Mouse (Mus musculus): ENCODE measurements around the gene Asap3. TPM values are rescaled to one million over a fixed set of nuclear protein-coding genes. Genes with fewer than 3 reads are reported as not detected.

Asap3 gene
- 1 to 10 TPM; 3.1 to 3.2 TPM for total RNA-seq (2021)

DNA sequence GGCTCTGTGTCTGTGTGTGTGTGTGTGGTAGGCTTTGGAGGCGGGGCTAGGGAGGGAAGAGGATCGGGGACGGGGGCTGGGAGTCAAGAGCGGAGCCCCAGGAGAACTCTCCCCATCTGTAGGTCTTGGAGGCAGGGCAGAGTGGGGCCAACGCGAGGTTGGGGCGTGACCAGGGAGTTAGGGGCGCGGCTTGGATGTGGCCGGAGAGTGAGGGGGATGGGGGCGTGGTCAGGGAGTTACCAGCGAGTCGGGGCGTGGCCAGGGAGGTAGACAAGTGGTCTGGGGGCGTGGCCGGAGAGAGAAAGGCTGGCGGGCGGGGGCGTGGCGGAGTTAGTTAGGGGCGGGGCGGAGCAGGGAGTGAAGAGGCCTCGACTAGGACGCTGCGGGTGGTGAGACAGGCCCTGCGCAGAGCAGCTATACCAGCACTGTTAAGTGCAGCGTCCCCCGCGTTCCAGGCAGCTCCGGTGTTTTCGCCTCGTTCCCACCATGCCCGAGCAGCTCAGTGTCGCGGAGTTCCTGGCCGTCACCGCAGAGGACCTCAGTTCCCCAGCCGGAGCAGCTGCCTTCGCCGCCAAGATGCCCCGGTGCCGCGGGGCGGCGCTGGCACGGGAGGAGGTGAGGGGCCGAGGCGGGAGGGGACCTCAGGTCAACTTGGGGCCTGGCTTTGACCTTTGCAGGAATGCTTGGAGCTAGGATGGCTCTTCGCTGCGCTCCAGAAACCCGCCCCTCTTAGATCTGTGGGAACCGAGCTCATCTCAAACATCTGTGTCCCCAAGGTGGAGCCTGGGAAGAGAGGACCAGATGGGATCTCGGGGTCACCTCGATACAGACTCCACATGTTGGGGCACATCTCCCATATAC, at the start of gene Asap3:
Gene Asap3, plus strand, starts transcription at position 333 of the 861 bp plus-strand sequence.
- DNase-seq, result peak; percentile 82

GRCm38 (mm10) chr4:136158498-136158897, 47.7 kb upstream of the Asap3 start:
- DNase-seq, result no peak

- DNase-seq, result peak; percentile 72 to 77
Measured at GRCm38 (mm10) chr4:136159802-136160397, 46.3 kb upstream of the Asap3 start.

GRCm38 (mm10) chr4:136163448-136163847, 42.7 kb upstream of the Asap3 start:
- peak; percentile 82 to 84 for DNase-seq

DNA sequence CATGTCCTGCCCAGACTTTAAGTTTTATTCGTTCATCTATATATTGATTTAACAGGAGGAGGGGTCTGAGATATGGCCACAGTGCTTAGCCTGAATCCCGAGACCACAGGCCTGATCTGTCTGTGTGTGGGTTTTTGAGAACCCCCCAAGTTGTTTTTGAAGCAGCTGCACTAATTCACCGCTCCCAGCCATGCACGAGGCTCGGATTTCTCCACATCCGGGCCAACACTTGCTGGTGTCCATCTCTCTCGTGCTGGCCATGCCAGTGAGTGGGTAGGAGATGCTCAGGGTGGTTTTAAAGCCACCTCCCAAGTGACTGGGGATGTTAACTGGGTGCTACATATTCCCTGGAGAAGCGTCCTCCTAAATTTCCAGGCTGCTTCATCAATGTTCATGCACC, 41.2 kb upstream of the Asap3 start:
- DNase-seq, result no peak

- no peak for DNase-seq
Measured at GRCm38 (mm10) chr4:136167701-136168100, 38.5 kb upstream of the Asap3 start.

DNA sequence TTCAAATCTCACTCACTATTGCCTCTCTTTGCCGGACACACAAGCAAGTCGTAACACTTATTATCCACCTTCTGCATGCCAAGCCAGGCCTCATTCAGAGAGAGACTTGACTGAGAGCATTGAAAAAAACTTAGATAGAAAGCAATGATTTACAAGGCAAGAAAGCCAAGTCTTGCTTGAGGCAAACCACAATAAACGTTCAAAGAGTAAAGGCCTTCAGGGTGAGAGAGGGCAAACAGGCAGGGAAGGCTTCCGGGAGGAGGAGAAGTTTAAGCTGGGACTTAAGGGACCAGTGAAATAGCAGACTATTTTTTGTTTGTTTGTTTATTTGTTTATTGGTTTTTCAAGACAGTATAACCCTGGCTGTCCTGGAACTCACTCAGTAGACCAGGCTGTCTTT, 35.8 kb upstream of the Asap3 start:
- no peak for DNase-seq

DNA sequence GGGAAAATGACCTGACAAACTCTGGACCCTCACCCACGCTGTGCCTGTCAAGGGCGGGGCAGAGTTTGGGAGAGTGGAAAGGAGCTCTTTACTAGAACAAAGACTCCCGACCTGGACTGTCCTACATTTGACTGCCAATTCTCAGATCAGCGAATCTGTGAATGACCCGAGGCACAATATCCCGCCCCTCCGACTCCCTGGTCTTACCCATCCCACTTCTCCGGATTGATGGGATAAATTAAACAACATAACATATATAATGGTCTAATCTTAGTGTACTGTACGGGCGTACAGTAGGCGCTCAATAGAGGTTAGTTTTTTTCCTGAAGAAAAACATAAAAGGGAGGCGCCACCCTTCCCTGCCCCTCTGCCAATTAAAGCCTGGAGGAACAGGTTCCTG, 34.7 kb upstream of the Asap3 start:
- no peak for DNase-seq

GRCm38 (mm10) chr4:136172011-136172541, 34.1 kb upstream of the Asap3 start, which contains the start of gene E2f2:
TSS of gene E2f2 (plus strand) at chr4:136172394.
- DNase-seq, result no peak

DNA sequence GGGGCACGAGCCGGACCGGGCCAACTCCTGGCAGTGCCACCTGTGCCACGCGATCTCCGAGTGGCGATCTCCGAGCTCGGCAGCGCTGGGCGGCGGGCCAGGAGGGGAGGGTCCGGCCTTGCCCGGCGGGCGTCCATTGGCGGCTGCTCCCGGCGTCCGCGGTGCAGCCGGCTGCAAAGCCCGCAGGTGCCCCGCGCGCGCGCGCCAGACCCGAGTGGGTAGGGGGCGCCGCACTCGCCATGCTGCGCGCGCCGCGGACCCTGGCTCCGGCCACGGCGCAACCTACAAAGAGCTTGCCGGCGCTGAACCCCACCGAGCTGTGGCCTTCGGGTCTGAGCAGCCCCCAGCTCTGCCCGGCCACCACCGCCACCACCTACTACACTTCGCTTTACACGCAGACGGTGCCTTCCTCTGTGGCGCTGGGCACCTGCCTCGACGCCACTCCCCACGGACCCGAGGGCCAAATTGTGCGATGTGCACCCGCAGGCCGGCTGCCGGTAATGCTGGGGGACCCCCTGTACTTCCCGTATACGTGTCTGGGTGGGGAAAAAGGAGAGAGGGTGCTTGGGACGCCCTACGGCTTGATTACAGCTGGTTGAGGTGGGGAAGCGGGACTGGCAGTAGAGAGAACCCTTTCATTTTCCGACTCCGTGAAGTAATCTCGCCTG, 33.5 kb upstream of the Asap3 start:
- DNase-seq, result no peak

DNA sequence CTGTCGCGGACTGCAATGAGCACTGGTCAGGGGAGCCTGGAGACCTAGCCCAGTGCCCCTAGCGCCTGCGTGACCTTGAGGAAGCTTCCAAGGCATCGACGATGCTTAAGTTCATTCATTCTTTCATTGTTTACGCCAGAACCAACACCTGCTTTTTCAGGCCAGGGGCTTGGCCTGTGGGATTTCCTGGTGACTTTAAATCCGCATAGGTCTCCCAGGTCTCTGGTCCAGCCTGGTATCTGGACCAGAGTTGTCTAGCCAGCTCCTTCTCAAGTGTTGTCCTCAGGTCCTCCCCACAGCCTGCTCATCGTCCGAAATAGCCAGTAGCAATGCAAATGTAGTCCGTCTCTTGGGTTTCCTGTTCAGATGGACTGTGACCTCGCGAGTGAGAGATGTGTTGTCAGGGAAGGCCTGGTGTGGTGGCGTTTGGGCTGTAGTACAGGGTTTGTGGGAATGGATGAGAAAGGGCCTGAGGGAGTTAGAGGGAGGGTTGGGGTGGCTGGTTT, 32.9 kb upstream of the Asap3 start:
- no peak for DNase-seq

- DNase-seq, result no peak
Measured at GRCm38 (mm10) chr4:136174216-136175193, 31.7 kb upstream of the Asap3 start.

DNA sequence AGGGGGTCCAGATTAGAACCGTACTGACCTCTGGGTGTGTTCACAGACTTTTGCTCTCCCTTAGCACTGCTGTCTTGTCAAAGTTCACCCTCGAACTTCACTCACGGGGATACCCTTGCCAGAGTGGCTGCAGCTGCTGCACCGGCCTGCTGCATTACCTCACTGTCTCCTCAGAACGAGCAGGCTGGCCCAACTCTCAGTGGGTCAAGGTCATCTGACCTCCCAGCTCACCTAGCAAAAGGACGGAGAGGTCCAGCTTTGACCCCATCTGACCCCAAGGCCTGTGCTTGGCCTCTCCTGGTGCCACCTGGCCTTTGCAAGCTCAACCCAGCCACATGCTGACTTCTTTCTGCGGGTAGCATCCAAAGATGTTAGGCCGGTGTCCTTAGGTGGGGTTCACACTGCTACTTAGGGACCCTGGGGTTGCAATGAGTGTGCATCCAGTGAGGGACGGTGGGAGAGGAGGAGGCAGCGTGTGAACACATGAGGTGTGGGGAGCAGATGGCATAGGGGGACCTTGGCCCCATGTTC, 30.1 kb upstream of the Asap3 start:
- DNase-seq, result no peak

- no peak for DNase-seq
Measured at GRCm38 (mm10) chr4:136177244-136177611, 28.9 kb upstream of the Asap3 start.

- DNase-seq, result no peak
Measured at GRCm38 (mm10) chr4:136177612-136178474, 28.3 kb upstream of the Asap3 start.

- DNase-seq, result no peak
Measured at GRCm38 (mm10) chr4:136178475-136178921, 27.7 kb upstream of the Asap3 start.

- DNase-seq, result no peak
Measured at GRCm38 (mm10) chr4:136179456-136179855, 26.7 kb upstream of the Asap3 start.

DNA sequence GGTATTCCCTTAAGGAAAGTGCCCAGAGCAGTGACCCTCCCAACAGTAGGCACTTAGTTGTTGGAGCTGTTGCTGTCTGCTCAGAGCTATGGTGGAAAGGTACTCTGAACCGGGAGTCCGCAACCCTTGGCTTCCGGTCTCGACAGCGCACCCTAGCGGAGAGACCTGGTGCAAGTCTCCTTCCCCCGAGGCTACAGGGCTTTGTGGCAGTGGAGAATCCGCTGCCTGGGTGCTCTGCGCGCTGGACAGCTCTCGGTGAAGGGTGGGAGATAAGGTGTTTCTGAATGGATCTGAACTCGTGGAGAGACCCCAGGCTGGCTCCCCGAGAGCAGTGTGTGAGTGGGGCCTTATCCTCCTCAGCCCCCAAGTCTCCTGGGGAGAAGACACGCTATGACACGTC, 26.2 kb upstream of the Asap3 start:
- DNase-seq, result peak; percentile 67 to 74

- DNase-seq, result peak; percentile 67 to 76
Measured at GRCm38 (mm10) chr4:136180408-136181330, 25.5 kb upstream of the Asap3 start.

Data from layer of hippocampus, postnatal 36 days (tissue).